Mouse (Mus musculus): Measurements from ENCODE around the gene Ifitm1.
"Not testable (repeated sequence)": the region's sequence is repeated elsewhere in the genome, so short reads cannot be mapped to it uniquely, and the experiment has no call there.

Ifitm1 gene

GRCm38 (mm10) chr7:140973396-140974165, 6.6 kb downstream of the Ifitm1 start:
- DNase-seq (ENCODE audit: extremely low read depth, insufficient read length, low spot score) = peak; percentile 47

- DNase-seq (ENCODE audit: extremely low read depth, insufficient read length, low spot score) = no peak
Measured at GRCm38 (mm10) chr7:140974940-140975339, 7.9 kb downstream of the Ifitm1 start.

- DNase-seq (ENCODE audit: extremely low read depth, insufficient read length, low spot score) = no peak
Measured at GRCm38 (mm10) chr7:140975465-140975864, 8.4 kb downstream of the Ifitm1 start.

GRCm38 (mm10) chr7:140976720-140977119, 9.7 kb downstream of the Ifitm1 start:
- DNase-seq (ENCODE audit: extremely low read depth, insufficient read length, low spot score) = not testable (repeated sequence)

GRCm38 (mm10) chr7:140981704-140982103, 14.7 kb downstream of the Ifitm1 start:
- peak; percentile 57 for DNase-seq (ENCODE audit: extremely low read depth, insufficient read length, low spot score)

GRCm38 (mm10) chr7:140982971-140983370, 15.9 kb downstream of the Ifitm1 start:
- DNase-seq (ENCODE audit: extremely low read depth, insufficient read length, low spot score) = no peak

GRCm38 (mm10) chr7:140987182-140988138, 20.4 kb downstream of the Ifitm1 start:
- no peak for DNase-seq (ENCODE audit: extremely low read depth, insufficient read length, low spot score)

- no peak for DNase-seq (ENCODE audit: extremely low read depth, insufficient read length, low spot score)
Measured at GRCm38 (mm10) chr7:140989022-140989421, 22.0 kb downstream of the Ifitm1 start.

GRCm38 (mm10) chr7:140990185-140990584, 23.2 kb downstream of the Ifitm1 start:
- no peak for DNase-seq (ENCODE audit: extremely low read depth, insufficient read length, low spot score)

- DNase-seq (ENCODE audit: extremely low read depth, insufficient read length, low spot score) = no peak
Measured at GRCm38 (mm10) chr7:140990622-140991021, 23.6 kb downstream of the Ifitm1 start.

- DNase-seq (ENCODE audit: extremely low read depth, insufficient read length, low spot score) = no peak
Measured at GRCm38 (mm10) chr7:140991117-140991689, 24.2 kb downstream of the Ifitm1 start.

GRCm38 (mm10) chr7:140997817-140998216, 30.8 kb downstream of the Ifitm1 start:
- DNase-seq (ENCODE audit: extremely low read depth, insufficient read length, low spot score) = no peak

- no peak for DNase-seq (ENCODE audit: extremely low read depth, insufficient read length, low spot score)
Measured at GRCm38 (mm10) chr7:140998853-140999700, 32.1 kb downstream of the Ifitm1 start.

GRCm38 (mm10) chr7:141000881-141001708, 34.1 kb downstream of the Ifitm1 start:
- no peak for DNase-seq (ENCODE audit: extremely low read depth, insufficient read length, low spot score)

GRCm38 (mm10) chr7:141003248-141004010, 36.4 kb downstream of the Ifitm1 start:
- no peak for DNase-seq (ENCODE audit: extremely low read depth, insufficient read length, low spot score)

- no peak for DNase-seq (ENCODE audit: extremely low read depth, insufficient read length, low spot score)
Measured at GRCm38 (mm10) chr7:141006446-141006845, 39.4 kb downstream of the Ifitm1 start.

- DNase-seq (ENCODE audit: extremely low read depth, insufficient read length, low spot score) = no peak
Measured at GRCm38 (mm10) chr7:141006914-141007313, 39.9 kb downstream of the Ifitm1 start.

- DNase-seq (ENCODE audit: extremely low read depth, insufficient read length, low spot score) = peak; percentile 51
Measured at GRCm38 (mm10) chr7:141008312-141008761, 41.3 kb downstream of the Ifitm1 start.

Data from 3134 (cell line).